Mouse (Mus musculus): ENCODE results near the gene Ric3. TPM values are rescaled to one million over a fixed set of nuclear protein-coding genes. Genes with fewer than 3 reads are reported as not detected.

Gene Ric3
- polyA plus RNA-seq (2021; fragmentation: Nextera tagmentation), result 35.4 and 43.4 TPM in 2 replicates
- long read RNA-seq, experiment 1, full-length matches to known transcripts, result 300 of 353 reads
- long read RNA-seq, experiment 1, partial matches to known transcripts, result 24 of 353 reads
- long read RNA-seq, experiment 1, other reads (novel, unspliced or antisense), result 29 of 353 reads
- long read RNA-seq, experiment 2, full-length matches to known transcripts, result 45 of 78 reads
- long read RNA-seq, experiment 2, partial matches to known transcripts, result 20 of 78 reads
- long read RNA-seq, experiment 2, other reads (novel, unspliced or antisense), result 13 of 78 reads

GRCm38 (mm10) chr7:109083113-109083812, at the start of gene Ric3:
Ric3 (minus strand) TSS chr7:109083331.

Other genes with a start within 250 kb of the Ric3 start
- not detected in 2 replicates for gene Olfr516, start 232.8 kb downstream of the Ric3 start, polyA plus RNA-seq (2021; fragmentation: Nextera tagmentation)
- gene Olfr517, start 211.0 kb downstream of the Ric3 start, polyA plus RNA-seq (2021; fragmentation: Nextera tagmentation), result not detected in 2 replicates
- gene Olfr518, start 198.3 kb downstream of the Ric3 start, polyA plus RNA-seq (2021; fragmentation: Nextera tagmentation), result not detected in 2 replicates
- not detected in 2 replicates for gene Olfr519, start 188.9 kb downstream of the Ric3 start, polyA plus RNA-seq (2021; fragmentation: Nextera tagmentation)
- gene Nlrp10, start 153.2 kb downstream of the Ric3 start, polyA plus RNA-seq (2021; fragmentation: Nextera tagmentation), result 0.08 and 0.21 TPM in 2 replicates
- 134 and 167 TPM in 2 replicates for gene Eif3f, start 148.9 kb downstream of the Ric3 start, polyA plus RNA-seq (2021; fragmentation: Nextera tagmentation)
- 11.8 and 13.6 TPM in 2 replicates for gene Tub, start 133.0 kb downstream of the Ric3 start, polyA plus RNA-seq (2021; fragmentation: Nextera tagmentation)
- gene Lmo1, start 91.9 kb upstream of the Ric3 start, polyA plus RNA-seq (2021; fragmentation: Nextera tagmentation), result 30.5 and 51.1 TPM in 2 replicates

Measured in left cerebral cortex, adult 6 months (tissue).